Mouse (Mus musculus) liver, embryonic 11.5 days (tissue): Measurements from ENCODE around the gene Gpr108. TPM values are rescaled to one million over a fixed set of nuclear protein-coding genes. Genes with fewer than 3 reads are reported as not detected.
"Not testable (repeated sequence)": the region's sequence is repeated elsewhere in the genome, so short reads cannot be mapped to it uniquely, and the experiment has no call there.

Experiments used
- ATAC-seq: fragments of 200-750 bp; cut with Nextera tagmentation; replicated peaks from 2 replicates; pipeline ENCODE4 v1.8.0; 2017; ENCODE audit warnings: moderate number of reproducible peaks, mild to moderate bottlenecking, moderate TSS enrichment, moderate library complexity; ENCODE audit not compliant: low FRiP score
- DNase-seq: peaks from one replicate; pipeline ENCODE4 v3.0.0-alpha.2; 2017; ENCODE audit warnings: low spot score
- H3K27ac ChIP-seq: fragments of 300-500 bp; sonication (generic); 2 replicates; pipeline ENCODE4 v1.5.1; 2014; ENCODE audit warnings: mild to moderate bottlenecking, low read depth, low read length, control low read depth
- H3K27me3 ChIP-seq: fragments of 300-500 bp; sonication (generic); replicated peaks from 2 replicates; pipeline ENCODE4 v1.6.1; 2014; ENCODE audit warnings: low read length, mixed read lengths; ENCODE audit not compliant: control insufficient read depth, insufficient read depth
- H3K36me3 ChIP-seq: fragments of 300-500 bp; sonication (generic); 2 replicates; pipeline ENCODE4 v1.6.1; 2014; ENCODE audit warnings: mild to moderate bottlenecking, low read length, moderate library complexity, mixed read lengths; ENCODE audit not compliant: control insufficient read depth, insufficient read depth
- H3K4me1 ChIP-seq: fragments of 300-500 bp; sonication (generic); replicated peaks from 2 replicates; pipeline ENCODE4 v1.6.1; 2014; ENCODE audit warnings: low read length, mixed read lengths; ENCODE audit not compliant: control insufficient read depth, insufficient read depth
- H3K4me2 ChIP-seq: fragments of 300-500 bp; sonication (generic); 2 replicates; pipeline ENCODE4 v1.6.1; 2014; ENCODE audit warnings: mild to moderate bottlenecking, control low read depth, moderate library complexity
- H3K4me3 ChIP-seq: fragments of 300-500 bp; sonication (generic); 2 replicates; pipeline ENCODE4 v1.5.1; 2014; ENCODE audit warnings: low read depth, low read length, control low read depth
- H3K9ac ChIP-seq: fragments of 300-500 bp; sonication (generic); 2 replicates; pipeline ENCODE4 v1.6.1; 2014; ENCODE audit warnings: low read depth, low read length, control low read depth
- H3K9me3 ChIP-seq: fragments of 300-500 bp; sonication (generic); 2 replicates; pipeline ENCODE4 v1.6.1; 2016; ENCODE audit warnings: low read length, inconsistent platforms, mixed read lengths; ENCODE audit not compliant: control insufficient read depth
- WGBS: fragments of 180-500 bp; shearing (Covaris S2); extraction: QIAGEN DNeasy Blood & Tissue Kit; methylation state at CpG from one replicate; pipeline ENCODE4 v1.1.7; 2014; 5-methylcytosine and 5-hydroxymethylcytosine counted together
- polyA plus RNA-seq: library from polyadenylated mRNA; unstranded; fragments of >200 nt; fragmentation: Nextera tagmentation; extraction: Ambion mirVana; gene quantifications from 2 replicates; pipeline ENCODE4 v1.2.1, GENCODE M21; 2014

The Gpr108 gene
- polyA plus RNA-seq, 1 experiment from 2014 or later = 30.7 TPM

DNA sequence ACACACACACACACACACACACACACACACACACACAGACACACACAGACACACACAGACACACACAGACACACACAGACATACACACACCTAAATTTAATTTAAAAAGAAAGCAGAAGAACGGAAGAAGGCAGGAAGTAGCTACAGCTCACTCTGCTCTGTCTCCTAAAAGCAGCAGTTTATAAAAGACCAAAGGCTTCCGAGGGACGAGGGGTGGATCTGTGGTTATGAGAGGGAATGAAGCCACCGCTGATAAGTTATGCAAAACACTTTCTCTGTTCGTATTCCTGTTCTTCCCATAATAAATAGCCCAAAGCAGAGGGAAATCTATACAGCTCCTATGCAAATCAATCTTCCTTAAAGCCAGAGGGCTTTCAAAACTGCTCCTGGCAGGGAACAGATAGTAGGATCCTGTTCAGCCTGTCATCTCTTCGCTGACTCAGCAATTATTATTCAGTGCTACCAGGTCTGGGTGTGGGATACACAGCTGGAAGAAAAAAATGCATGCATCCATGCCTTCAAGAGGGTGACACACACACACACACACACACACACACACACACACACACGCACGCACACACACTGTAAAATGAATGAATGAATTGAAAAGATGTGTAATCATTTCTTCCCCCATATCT lies 38.6 kb upstream of the Gpr108 start:
- WGBS = 46% methylated on average over 8 of the region's 8 CpGs
- no peaks in the 10 kb centered on the region for H3K36me3 ChIP-seq
- DNase-seq (no peak), ATAC-seq (no peak; the same call in 1 of the 2 replicates)
- no peak overlapping the region for H3K27ac ChIP-seq
- no peak overlapping the region for H3K9ac ChIP-seq
- no peaks in the 10 kb centered on the region for H3K9me3 ChIP-seq
- no peaks in the 10 kb centered on the region for H3K27me3 ChIP-seq
- H3K4me2 ChIP-seq = peak overlapping the region; percentile 28; the same call in 1 of the 2 replicates
- no peak overlapping the region for H3K4me3 ChIP-seq
- H3K4me1 ChIP-seq = peaks cover 3% of the 10 kb centered on the region; the same call in 1 of the 2 replicates

DNA sequence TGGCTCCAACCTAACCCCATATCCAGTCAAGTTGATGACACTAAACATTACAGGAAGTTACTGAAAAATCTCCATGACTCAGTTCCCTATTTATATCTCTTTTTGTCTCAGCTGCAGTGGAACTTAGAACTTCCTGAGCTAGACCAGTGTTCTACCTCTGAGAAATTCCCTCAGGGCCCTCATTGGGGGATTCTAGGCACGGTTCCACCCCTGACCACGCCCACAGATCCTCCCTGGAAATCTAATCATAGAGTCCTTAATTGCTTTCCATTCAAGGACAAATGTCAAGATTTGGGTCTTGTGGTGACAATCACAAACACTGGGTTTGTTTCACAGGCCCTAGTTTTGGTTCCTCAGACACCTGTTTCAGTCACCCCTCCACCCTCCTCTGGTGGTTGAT lies 36.8 kb upstream of the Gpr108 start:
- Histone ChIP-seq H3K4me1 (no peaks in the 10 kb centered on the region; the same call in 1 of the 2 replicates), H3K36me3 (no peaks in the 10 kb centered on the region), H3K27ac (no peak overlapping the region), H3K9me3 (no peaks in the 10 kb centered on the region), H3K4me2 (no peak overlapping the region), H3K9ac (no peak overlapping the region), H3K27me3 (no peaks in the 10 kb centered on the region), H3K4me3 (no peak overlapping the region)
- no peak for ATAC-seq
- WGBS = 53% methylated on average over 2 of the region's 2 CpGs
- DNase-seq = no peak

DNA sequence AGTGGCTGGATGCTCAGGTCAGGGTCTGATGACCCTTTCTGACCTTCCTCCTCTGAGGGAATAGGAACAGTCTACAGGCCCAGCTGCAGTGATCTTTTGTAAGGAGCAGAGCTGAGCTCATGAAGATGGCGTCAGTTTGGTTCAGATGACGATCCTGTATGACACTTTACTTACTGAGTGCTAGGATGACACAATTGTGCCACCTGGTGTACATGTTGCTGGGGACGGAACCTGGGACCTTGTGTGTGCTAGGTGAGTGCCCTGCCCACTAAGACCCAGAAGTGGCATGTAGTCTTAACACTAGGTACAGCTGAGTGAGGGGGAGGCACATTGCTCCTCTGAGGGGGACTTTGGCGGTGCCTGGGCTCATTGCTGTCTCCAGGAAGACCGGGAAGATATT lies 35.7 kb upstream of the Gpr108 start:
- ATAC-seq = no peak
- no peaks in the 10 kb centered on the region for H3K36me3 ChIP-seq
- H3K9me3 ChIP-seq = no peaks in the 10 kb centered on the region
- H3K4me3 ChIP-seq = no peak overlapping the region
- H3K27ac ChIP-seq = no peak overlapping the region
- WGBS = 84% methylated on average over 5 of the region's 5 CpGs
- H3K9ac ChIP-seq = no peak overlapping the region
- H3K4me1 ChIP-seq = no peaks in the 10 kb centered on the region; the same call in 1 of the 2 replicates
- H3K4me2 ChIP-seq = no peak overlapping the region
- no peaks in the 10 kb centered on the region for H3K27me3 ChIP-seq
- DNase-seq = no peak

DNA sequence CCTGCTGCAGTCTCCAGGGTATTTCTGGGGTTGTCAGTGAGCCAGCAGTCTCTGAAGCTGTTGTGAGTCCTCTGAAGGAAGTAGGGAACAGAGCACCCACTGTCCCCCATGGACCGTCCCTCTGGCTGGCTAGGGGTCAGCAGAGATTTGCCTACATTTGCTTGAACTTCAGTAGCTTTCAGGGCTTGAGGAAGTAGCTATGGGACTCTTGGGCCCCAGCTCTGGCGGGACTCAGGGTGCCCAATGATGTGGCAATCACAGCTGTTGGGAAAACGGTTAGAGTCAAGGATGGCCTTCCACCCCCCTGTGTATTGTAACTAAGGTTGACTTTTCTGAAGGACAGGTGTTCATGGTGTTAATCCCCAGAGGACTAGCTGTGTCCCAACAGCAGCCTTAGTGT lies 32.2 kb upstream of the Gpr108 start:
- peaks cover 6% of the 10 kb centered on the region for H3K27me3 ChIP-seq
- no peak overlapping the region for H3K9ac ChIP-seq
- no peaks in the 10 kb centered on the region for H3K9me3 ChIP-seq
- no peaks in the 10 kb centered on the region for H3K36me3 ChIP-seq
- H3K4me3 ChIP-seq = peak overlapping the region; percentile 51
- peaks cover 10% of the 10 kb centered on the region for H3K4me1 ChIP-seq
- ATAC-seq (no peak), DNase-seq (no peak)
- H3K4me2 ChIP-seq = peak overlapping the region; percentile 72
- no peak overlapping the region for H3K27ac ChIP-seq
- WGBS = 57% methylated on average over 3 of the region's 3 CpGs

- Histone ChIP-seq H3K4me3 (peak overlapping the region; percentile 51), H3K9ac (peak overlapping the region; percentile 68), H3K4me2 (peak overlapping the region; percentile 72), H3K27ac (no peak overlapping the region), H3K9me3 (no peaks in the 10 kb centered on the region), H3K27me3 (peaks cover 13% of the 10 kb centered on the region), H3K4me1 (peaks cover 10% of the 10 kb centered on the region), H3K36me3 (no peaks in the 10 kb centered on the region)
- DNase-seq = no peak
- WGBS = 38% methylated on average over 9 of the region's 9 CpGs
- ATAC-seq = no peak
Measured at GRCm38 (mm10) chr17:57279591-57280224, 31.5 kb upstream of the Gpr108 start.

GRCm38 (mm10) chr17:57278943-57279590 lies 30.8 kb upstream of the Gpr108 start, which contains the start of gene Vav1:
TSS of gene Vav1 (plus strand) at chr17:57279100.
- Histone ChIP-seq H3K9ac (peak within 1 kb of the TSS; percentile 68), H3K27me3 (peaks cover 19% of the 10 kb centered on the region), H3K9me3 (no peaks in the 10 kb centered on the region), H3K4me2 (peak within 1 kb of the TSS; percentile 72), H3K27ac (peak within 1 kb of the TSS; percentile 21; the same call in 1 of the 2 replicates), H3K4me1 (peaks cover 10% of the 10 kb centered on the region), H3K36me3 (no peaks in the 10 kb centered on the region), H3K4me3 (peak within 1 kb of the TSS; percentile 51)
- 31% methylated on average over 26 of the region's 26 CpGs for WGBS
- DNase-seq = no peak
- ATAC-seq = peak; percentile 35; the same call in 1 of the 2 replicates

GRCm38 (mm10) chr17:57278537-57278936 lies 30.3 kb upstream of the Gpr108 start:
- ATAC-seq = no peak
- H3K4me1 ChIP-seq = peaks cover 10% of the 10 kb centered on the region
- WGBS = 42% methylated on average over 2 of the region's 2 CpGs
- peak overlapping the region; percentile 72 for H3K4me2 ChIP-seq
- no peaks in the 10 kb centered on the region for H3K9me3 ChIP-seq
- H3K27me3 ChIP-seq = peaks cover 23% of the 10 kb centered on the region
- DNase-seq = no peak
- H3K9ac ChIP-seq = no peak overlapping the region
- peak overlapping the region; percentile 51; the same call in 1 of the 2 replicates for H3K4me3 ChIP-seq
- H3K36me3 ChIP-seq = no peaks in the 10 kb centered on the region
- H3K27ac ChIP-seq = no peak overlapping the region

GRCm38 (mm10) chr17:57277598-57278261 lies 29.5 kb upstream of the Gpr108 start:
- not testable (repeated sequence) for H3K4me3 ChIP-seq, DNase-seq, H3K36me3 ChIP-seq, H3K27ac ChIP-seq, H3K4me2 ChIP-seq, H3K9ac ChIP-seq, ATAC-seq, H3K9me3 ChIP-seq
- Histone ChIP-seq H3K4me1 (peaks cover 10% of the 10 kb centered on the region), H3K27me3 (peaks cover 23% of the 10 kb centered on the region)
- 65% methylated on average over 4 of the region's 5 CpGs for WGBS
